Mouse (Mus musculus) ZHBTc4 (cell line): ENCODE measurements at regions not wholly inside any gene's neighbourhood (a gene's known extent, or its start where the extent isn't known, plus 50 kb on each side); places are given as distances from the start of the nearest gene placed in this dataset.
A peak's percentile ranks its signal among the peaks of the same experiment; 100 is the strongest.

Experiments used
- DNase-seq: peaks from one replicate; pipeline ENCODE4 v3.0.0-alpha.2; 2011; ENCODE audit warnings: low read depth, low spot score

DNA sequence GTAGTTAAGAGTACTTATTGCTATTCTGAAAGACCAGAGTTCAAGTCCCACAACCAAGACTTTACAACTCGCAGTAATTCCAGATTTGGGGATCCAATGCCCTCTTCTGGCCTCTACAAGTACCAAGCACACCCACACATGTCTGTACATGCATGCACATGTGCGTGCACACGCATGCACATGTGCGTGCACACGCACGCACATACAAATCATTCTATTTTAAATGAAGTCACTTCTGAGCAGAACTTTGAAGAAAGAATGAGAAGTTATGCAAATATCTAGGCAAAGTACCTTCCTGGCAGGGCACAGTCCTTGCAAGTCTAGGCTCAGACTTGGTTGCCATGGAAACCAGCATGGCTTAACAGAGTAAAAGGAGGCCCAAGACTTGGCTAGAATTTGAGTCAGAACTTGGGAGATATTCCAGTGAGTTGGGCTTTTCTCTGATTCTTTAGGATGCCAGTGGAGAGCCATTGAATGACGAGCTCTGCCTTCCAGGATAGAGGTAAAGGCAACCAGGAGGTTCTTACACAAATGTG, 265.4 kb upstream of the Atp2b1 start:
- DNase-seq = peak; percentile 51

DNA sequence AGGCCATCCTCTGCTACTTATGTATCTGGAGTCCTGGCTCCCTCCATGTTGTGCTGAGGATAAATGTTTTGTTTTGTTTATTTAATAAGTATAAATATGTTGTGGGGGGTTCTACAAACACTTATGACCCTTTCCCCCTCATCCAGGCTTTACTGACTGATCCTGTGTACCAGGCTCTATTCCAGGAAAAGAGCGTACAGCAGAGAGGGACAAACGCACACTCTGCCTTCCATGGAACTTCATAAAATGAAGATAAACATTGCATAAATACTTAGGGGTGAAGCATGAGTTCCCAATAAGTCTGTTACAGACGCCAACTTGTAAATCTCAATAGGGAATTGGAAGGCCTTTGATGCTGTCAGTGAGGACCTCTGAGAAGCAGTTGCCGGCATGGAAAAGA, 263.7 kb upstream of the Atp2b1 start:
- DNase-seq = no peak

DNA sequence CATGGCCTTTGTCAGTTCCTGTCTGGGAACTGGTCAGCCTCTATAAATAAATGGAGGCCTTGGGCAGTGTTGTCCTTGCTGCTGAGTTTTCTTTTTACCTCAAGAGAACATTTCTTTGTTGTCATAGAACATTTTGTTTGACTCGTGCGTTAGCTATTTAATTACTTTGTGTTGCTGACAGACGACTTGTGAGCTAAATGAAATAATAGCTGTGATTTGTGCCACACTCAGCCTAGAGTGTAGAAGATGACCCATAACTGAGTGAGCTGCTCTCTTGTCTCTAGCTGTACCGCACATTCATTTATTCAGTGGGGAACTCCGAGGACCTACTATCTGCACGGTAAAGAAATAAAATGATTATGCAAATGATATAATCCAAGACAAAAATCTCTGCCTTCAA, 263.1 kb upstream of the Atp2b1 start:
- DNase-seq = no peak

DNA sequence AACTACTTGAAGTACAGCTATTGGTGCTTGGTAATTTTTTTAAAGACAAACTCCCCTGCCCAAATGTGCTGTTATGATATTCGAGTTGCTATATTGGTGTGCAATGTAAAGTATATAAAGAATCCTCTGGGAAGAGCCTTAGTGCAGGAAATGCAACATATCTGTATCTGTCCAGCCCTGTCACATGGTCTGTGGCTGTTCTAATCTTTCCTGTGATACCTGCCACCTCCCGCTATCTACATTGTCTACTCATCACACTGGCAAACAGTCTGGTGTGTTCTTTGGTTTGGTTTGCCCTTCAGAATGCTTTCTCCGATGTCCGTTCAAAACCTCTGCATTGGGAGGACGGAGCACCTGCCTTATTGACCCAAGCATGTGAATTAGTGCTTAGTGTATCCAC, 262.6 kb upstream of the Atp2b1 start:
- DNase-seq = no peak

DNA sequence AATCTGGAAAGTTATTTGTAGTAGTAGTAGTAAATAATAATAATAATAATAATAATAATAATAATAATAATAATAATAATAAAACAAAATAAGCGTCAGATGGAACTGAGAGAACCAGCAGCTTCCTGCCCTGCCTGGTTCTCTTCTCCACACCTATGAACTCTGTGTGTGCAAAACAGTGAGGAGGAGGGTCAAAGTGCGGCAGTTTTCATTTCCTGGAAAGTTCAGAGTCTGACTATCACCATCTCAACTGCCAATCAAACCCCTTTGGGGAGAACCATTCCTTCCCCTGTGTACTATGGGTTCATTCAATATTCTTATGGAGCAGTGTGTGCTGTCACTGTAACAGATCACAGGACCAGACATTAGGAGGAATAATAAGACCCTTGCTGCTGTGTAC, 262.1 kb upstream of the Atp2b1 start:
- no peak for DNase-seq

DNA sequence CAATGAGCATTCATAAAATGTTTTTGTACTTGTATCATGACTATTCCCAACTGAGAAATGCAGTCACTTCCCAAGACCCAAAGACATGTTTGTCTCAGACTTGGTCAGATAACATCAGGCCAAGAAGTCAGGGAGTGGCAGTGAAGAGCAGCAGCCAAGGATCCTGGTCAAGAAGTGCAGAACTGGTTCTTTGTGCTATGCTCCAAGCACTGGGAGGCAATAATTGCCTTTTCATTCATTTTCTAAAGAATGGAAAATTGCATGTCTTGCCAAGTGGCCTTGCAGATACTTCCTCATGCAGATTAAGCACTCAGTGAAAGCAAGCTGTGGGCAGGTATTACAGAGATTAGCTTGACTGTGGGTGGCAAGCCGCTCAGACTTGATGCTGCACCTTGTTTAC, 253.5 kb upstream of the Atp2b1 start:
- no peak for DNase-seq

DNA sequence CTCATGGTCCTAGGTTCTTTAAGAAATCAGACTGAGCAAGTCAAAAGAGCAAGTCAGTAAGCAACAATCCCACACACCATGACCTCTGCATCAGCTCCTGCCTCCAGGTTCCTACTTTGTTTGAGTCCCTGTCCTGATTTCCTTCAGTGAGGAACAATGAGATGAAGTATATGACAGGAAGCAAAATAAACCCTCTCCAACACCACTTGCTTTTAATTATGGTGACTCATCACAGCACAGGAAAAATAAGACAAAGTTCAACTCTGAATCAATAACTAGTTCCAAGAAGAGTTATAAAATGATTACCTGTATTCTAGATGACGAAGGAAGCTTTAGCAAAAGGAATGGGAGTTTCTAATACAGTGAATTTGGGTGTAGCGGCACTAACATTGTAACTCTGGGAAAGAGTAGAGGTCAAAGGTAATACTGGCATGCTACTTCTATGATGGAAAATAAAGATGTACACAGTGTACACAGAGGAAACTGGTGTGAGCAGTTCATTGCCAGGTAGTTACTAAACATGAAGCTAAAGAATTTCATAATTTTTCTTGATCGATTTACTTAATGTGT, 248.2 kb upstream of the Atp2b1 start:
- DNase-seq = no peak

DNA sequence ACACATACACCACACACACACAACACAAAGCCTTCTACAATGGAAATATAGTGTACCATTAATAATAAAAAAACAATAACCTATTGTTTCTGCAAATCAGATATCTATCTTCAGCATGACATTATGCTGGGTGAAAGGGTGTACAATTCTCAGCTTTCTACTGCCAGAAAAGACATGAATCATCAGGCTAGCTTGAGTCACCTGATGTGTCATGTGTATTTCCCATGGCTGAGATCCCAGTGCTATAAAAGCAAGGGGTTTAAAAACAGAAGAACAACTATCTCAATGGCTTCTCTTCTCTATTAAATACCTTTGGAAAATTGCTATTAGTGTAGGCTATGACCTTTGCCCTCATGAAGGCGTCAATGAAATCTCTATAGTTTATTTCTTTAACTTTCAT, 246.5 kb upstream of the Atp2b1 start:
- no peak for DNase-seq

DNA sequence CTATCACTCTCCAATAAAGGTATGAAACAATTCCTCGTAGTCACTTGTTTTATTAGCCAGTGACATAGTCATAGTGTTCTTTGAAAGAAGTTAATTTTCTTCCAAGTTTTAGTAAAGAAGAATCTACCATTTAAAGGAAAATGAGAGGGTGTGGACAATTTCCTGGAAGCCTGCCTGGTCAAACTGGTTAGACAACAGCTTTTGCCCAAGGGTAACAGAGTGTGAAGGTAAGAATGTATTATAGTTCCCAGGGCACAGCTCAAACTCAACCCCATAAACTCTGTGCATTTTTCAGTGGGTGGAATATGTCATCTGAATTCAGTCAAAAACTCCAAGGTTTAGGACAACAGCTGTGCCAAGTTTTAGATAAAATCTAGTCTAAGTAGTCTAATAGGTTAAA, 240.1 kb upstream of the Atp2b1 start:
- DNase-seq = no peak

DNA sequence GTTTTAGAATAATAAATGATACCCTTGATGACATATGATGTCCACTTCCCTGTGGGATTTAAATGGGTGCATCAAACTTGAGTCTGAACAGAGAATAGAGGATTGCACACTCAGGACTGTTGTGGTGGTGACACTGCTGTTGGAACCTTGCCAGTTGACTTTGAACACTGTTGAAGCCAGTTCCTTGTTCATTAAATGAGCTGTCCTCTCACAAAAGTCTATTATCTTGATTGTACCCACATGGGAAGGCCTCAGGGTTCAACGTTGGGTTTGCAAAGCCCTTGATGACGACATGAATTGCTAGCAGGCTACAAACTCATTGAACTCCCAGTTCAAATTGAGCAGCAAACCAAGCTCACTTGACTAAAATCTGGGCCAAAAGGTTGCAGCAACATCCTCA, 237.3 kb upstream of the Atp2b1 start:
- no peak for DNase-seq

DNA sequence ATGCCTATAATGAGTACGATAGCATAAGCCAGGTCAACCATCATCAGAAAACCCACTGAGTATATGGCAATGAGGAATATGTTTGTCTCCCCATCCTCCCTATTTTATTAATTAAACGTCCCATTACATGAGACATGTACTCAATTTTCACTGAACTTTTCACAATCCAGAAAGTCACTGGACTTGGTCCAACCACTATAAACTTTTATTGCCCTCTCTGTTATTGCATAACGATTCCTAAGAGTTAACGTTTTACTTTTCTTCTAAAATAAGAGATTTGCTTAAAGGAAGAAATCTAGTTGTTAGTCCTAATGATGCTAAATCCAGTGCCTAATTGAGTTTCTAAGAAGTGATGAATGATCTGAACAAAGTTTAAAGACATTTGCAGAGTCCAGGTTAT, 236.0 kb upstream of the Atp2b1 start:
- DNase-seq = no peak

DNA sequence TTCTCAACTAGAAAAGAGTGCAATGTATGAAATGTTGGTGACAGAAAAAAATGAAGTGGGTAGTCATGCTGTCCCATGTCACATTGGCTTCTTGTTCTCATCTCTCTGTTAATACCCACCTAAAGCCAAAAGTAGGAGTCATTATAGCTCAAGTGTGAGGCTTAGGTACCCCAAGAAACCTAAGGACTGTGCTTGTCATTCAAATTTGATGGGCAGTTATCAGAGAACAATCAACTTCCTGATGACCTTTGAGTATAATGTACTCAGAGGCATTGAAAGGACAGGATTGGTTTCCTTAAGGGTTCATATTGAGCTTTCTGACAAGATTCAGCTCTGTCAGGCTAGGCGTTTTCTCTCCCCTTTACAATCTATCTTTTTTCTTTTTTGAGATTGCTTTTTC, 231.8 kb upstream of the Atp2b1 start:
- DNase-seq = peak; percentile 7

DNA sequence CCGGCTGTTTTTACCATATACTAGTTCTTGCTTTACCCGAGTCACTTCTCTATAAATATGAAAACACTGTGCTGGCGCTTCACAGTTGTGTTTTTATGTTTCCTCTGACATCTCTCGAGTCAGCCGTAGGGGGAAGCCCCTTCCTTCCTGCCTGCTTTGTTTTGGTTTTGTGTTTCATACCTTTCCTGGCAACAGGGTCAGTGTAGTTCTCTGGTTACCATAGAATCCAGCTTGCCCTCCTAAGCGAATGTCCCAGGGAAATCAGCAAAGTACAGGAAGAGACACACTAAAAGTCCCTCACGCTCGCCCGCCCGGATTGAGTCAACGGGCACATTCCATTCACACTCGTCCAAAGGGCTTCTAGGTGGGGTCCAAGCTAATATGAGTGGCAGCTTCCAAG, 230.0 kb upstream of the Atp2b1 start:
- DNase-seq = peak; percentile 9

DNA sequence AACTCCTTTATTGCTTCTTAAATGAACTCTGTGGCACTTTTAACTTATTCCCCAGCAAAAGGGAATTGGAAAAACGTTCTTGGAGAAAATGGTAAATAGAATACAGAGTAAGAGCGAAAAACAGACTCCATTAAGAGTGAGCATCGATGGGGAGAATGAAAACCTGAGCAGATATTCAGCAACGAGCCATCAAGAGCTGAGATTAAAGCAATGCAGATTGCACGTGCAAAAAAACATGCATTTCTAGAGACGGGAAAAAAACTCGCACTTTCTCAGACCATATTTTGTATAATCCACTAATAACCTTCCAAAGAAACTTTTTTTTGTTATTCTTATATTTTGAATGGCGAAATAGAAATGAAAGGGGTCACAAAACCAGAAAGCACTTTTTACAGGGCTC, 229.5 kb upstream of the Atp2b1 start:
- DNase-seq = no peak

DNA sequence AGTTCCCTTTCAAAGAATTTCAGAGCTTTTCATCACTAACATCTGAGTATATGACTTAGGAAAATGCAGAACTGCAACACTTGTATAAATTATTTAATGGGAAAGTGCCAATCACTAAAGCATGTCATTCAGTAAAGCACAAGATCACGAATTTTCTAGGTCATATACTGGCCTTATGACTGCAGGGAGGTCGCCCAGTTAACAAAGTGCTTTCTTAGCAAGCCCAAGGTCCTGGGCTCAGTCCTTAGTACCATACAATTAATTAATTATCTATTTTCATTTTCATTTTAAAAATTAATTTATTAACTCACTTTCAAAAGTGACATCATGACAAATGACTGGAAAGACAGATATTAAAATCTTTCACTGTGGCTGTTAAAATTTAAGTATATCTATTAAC, 228.5 kb upstream of the Atp2b1 start:
- DNase-seq = no peak

DNA sequence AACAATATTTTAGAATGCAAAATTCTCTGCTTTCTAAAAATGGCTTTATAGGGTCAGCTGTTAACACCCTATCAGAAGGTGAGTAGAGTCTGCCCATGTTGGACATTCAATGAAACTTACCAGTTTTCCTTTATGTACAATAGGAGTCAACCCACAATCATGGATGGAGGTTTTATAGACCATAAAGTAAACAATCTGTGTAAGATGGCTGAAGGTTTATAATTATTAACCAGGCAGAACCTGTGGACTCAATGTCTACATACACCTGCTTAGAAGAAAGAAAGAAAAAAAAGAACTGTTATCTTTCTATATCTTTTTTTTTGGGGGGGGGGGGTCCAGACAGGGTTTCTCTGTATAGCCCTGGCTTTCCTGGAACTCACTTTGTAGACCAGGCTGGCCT, 227.8 kb upstream of the Atp2b1 start:
- DNase-seq = no peak

DNA sequence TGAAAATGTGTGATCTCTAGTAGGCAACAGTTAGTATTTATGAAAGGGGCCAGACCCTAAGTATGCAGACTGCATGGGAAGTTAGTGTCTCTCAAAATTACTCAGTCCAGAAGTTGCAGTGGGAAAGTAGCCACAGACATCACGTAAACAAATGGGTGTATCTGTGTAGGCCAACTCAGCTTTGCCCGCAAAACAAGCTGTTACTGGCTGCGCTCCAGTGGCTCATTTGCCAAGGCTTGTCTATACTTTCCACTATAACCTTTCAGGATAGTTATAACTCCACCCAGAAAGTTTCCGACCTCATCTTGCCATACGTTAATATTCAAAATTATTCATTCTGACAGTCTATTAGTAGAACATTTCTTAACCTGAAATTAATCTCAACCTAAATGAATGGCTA, 222.4 kb upstream of the Atp2b1 start:
- no peak for DNase-seq

DNA sequence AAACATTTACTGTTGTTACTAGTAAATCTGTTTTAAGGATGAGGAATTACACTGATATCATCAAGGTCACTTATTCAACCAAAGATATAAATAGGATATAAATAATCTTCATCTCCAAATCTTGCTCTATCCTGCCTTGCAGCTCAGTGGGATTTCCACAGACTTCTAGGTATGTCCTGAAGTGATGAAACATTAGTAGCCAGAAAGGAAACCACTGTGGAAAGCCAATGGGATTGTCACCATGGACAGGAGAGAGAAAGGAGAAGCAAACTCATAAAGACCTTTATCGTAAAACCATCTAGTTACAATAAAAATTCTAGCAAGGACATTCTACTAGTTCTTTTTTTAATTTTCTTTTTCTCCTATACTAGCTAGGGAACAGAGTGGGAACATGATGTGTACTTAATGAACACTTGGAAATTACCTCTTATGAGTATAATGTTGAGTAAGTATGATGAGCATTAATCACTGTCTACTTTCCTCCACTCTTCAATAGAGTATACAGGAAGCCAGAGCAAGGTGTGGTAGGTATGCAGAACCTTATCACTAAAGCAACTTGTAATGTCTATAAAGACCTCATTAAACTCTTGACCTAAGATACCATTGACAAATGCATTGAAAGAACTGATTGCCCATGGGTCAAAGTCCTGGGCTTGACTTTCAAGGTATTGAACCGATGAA, 219.4 kb upstream of the Atp2b1 start:
- no peak for DNase-seq

DNA sequence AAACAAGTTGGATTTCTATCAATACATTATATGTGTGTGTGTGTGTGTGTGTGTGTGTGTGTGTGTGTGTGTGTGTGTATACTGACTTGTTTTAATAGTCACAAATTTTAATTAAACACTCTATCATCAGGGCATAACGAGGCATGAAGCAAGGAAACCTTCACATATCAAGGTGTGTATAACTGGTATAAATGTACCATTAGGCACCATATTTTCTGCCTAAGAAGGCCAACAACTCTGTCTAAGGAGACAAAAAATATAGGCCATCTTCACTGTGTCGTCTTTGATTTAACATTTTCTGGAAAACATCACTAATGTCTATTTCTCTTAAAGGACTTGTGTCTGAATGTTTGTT, 218.9 kb upstream of the Atp2b1 start:
- DNase-seq = no peak

DNA sequence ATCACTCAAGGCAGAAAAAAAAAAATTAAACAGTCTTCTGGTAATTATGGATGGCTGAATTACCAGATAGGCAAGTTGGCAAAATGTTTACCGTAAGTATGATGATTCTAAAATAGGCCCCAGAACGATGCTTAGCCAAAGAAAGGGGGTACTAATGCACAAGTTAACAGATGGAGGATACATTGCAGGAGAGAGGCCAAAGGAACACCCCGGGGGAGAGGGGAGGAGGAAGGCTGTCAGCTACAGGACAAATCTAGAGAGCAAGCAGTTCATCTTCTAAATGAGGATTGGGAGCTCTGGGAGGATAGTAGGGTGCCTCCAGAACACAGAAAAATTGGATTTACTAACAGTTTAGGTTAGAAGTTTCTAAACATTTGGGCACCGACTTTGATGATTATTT, 216.3 kb upstream of the Atp2b1 start:
- no peak for DNase-seq

DNA sequence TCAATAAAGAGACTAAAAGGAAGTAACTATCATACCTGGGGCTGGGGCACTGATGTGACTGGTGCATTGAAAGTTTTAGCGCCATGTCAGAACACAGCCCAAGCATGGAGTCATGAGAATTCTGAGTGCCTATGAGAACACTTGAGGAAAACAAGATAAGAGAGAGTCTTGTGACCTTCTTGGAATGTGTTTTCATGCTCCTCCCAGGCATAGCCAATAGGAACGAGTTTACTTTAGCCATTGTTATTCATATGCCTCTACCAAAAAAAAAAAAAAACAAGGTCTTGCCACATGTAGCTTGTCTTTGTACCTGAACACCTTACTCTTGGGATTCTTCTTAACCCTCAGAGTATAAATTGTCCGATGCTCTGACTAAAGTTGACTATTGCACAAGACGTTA, 214.6 kb upstream of the Atp2b1 start:
- DNase-seq = peak; percentile 6

DNA sequence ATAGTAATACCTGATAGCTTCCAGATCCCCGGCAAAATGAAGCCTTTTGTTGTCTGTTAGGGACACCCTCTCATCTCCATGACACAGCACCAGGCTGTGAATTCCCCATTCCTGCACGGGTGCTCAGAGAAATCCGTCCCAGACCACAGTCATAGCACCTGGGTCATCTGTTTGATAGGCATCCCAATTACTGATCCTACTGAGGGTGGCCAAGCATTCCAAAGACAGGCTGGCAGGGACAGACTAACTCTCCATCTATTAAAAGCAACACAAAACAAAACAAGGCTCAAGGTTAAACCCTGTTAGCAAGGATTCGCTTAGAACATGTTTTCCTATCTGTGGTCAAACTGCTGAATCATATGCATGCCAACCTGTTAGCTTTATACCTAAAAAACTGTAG, 213.8 kb upstream of the Atp2b1 start:
- DNase-seq = no peak

DNA sequence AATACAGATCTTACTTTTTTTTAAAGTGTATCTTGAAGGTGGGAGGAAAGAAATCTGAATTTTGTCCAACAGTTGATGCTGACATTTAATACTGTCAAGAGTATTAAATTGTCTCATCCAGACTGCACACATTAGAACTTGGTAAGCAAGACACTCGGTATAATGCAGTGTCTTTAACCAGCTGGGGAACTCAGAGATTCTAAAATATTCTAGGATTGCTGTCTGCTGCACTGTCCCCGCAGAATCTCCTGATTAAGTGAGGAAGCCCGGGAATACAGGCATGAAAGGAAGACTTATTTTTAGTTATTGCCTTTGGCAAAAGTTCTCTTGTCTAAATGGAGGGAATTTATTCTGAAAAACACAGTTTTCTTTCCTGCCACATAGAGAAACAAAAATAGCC, 212.9 kb upstream of the Atp2b1 start:
- DNase-seq = no peak
